Mouse (Mus musculus): ENCODE data around the gene Clasp1. TPM values are rescaled to one million over a fixed set of nuclear protein-coding genes. Genes with fewer than 3 reads are reported as not detected.

Clasp1 gene
- polyA plus RNA-seq, 1 experiment from 2014 or later: 12.1 TPM

DNA sequence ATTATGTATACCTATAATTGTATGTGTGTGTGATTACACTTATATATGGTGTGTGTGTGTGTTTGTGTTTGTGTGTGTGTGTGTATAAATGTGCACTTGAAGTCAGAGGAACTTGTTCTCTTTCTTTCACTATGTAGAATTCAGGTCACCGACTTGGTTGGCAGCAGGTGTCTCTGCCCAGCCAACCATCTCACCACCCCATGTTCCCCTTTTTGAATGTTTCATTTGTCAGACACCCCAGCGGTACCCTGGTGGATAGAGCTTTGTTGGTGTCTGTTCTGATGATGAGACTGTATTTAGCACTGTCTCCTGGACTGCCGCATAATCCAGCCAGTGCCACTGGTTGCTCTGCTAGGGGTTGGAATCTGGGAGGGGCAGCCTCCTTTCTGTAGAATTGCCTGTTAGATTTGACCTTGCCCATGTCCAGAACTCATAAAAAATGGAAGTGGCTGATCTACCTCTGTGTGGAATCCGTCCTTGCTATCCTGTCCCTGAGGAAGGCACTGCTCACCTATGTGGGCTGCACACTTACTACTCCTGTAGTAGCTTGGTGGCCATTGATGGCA, 244.6 kb downstream of the Clasp1 start:
- peaks cover 6% of the 10 kb centered on the region; the same call in 1 of the 2 replicates for H3K27me3 ChIP-seq
- H3K4me3 ChIP-seq (replicated peaks): no peak overlapping the region
- no peak for DNase-seq
- no peak for ATAC-seq (ENCODE audit: low read depth)
- no peaks in the 10 kb centered on the region for H3K4me1 ChIP-seq (replicated peaks)
- no peak overlapping the region for H3K27ac ChIP-seq
- WGBS (ENCODE audit: insufficient replicate concordance): 58% methylated on average over 4 of the region's 4 CpGs
- H3K9me3 ChIP-seq (replicated peaks): no peaks in the 10 kb centered on the region
- no peak overlapping the region for H3K4me2 ChIP-seq
- H3K9ac ChIP-seq: no peak overlapping the region
- H3K36me3 ChIP-seq: no peaks in the 10 kb centered on the region

DNA sequence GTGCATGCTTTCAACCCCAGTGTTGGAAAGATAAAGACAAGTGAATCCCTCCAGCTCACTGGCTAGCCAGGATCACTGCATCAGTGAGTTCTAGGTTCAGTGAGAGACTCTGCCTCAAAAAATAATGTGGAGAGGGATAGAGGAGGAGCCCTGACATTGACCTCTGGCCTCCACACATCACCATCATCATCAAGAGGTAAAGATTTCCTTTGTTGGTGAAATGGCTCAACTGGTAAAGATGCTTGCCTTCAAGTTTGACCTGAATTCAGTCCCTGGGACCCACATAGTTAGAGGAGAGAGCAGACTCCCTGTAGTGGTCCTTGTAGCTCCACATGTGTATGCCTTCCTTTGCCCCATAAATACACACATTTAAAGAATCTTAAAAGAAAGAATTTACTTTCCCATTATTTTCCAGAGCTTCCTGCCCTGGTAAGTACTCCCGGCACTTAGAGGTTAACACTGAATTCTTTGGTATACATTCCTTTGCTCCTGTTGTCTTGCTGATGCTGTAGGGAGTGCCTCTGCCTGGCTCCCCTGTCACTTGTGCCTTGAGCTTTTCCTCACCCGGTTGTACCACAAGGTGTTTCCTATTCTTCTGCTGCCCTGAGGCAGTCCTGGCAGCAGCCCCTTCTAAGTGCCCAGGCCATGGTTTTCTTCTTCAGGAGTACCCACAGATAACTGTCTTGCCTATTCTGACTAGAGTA, 253.6 kb downstream of the Clasp1 start:
- Histone ChIP-seq H3K36me3 (no peaks in the 10 kb centered on the region), H3K4me1 (replicated peaks) (no peaks in the 10 kb centered on the region), H3K4me2 (no peak overlapping the region), H3K4me3 (replicated peaks) (no peak overlapping the region), H3K27me3 (no peaks in the 10 kb centered on the region), H3K9ac (no peak overlapping the region), H3K27ac (no peak overlapping the region), H3K9me3 (replicated peaks) (no peaks in the 10 kb centered on the region)
- DNase-seq: no peak
- ATAC-seq (ENCODE audit: low read depth): no peak
- WGBS (ENCODE audit: insufficient replicate concordance): 57% methylated on average over 2 of the region's 2 CpGs

DNA sequence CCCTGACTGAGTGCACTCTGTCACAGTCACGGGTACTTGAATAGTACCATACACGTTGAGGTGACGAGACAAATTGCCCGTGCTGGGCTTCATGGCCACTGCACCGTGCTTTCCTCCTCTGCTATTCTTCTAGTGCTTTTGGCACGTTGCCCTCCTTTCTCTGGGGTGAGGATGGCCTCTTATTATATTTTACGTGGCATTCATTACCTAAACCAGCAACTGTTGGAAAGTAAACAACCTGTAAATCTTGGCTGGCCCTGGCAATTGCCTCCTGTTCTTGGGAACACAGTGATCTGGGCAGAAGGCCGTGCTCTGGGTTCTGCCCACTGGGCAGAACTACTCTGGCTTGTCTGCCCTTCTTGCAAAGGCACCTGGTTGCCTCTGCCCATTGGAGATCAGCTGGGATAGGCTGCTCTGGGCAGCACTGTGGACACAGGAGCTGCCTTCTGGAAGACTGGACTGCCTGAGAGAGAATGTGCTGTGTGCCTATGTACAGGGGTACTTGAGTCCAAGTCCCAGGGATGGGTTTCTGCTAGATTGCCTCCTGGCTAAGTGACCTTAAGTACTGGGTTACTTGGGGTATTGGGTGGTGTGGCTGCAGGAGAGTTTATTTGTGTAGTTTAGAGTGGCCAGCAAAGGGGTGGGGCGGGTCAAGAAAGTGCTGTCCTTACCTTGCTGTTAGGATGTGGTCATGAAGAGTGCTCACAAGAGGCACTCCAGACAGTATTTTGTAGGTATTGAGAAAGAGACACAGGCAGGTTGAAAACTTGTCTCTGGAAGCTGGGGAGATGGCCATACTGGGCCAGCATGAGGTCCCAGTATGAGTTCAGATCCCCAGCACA, 254.5 kb downstream of the Clasp1 start:
- Histone ChIP-seq H3K4me3 (replicated peaks) (no peak overlapping the region), H3K4me2 (no peak overlapping the region), H3K9ac (no peak overlapping the region), H3K9me3 (replicated peaks) (no peaks in the 10 kb centered on the region), H3K27me3 (no peaks in the 10 kb centered on the region), H3K4me1 (replicated peaks) (no peaks in the 10 kb centered on the region), H3K36me3 (no peaks in the 10 kb centered on the region), H3K27ac (no peak overlapping the region)
- DNase-seq (no peak), ATAC-seq (ENCODE audit: low read depth) (no peak)
- WGBS (ENCODE audit: insufficient replicate concordance): 54% methylated on average over 9 of the region's 9 CpGs

DNA sequence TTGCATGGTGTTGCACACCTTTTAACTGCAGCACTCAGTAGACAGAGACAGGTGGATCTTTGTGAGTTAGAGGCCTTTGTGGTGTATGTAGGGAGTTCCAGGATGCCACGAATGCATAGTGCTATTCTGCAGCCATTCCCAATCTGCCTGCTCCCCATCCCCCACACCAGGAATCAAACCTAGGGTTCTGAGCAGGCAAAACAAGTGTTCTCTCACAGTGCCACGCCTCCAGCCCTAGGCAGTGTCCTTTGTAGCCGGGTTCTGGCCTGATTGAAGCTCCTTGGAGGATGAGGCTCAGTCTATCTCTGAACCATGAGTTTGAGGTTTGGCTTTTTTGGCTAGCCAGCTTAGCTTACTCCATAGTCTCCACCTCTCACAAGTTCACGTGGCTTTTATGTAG, 256.8 kb downstream of the Clasp1 start:
- WGBS (ENCODE audit: insufficient replicate concordance): 37% methylated on average over 4 of the region's 4 CpGs
- H3K4me1 ChIP-seq (replicated peaks): no peaks in the 10 kb centered on the region; the same call in 1 of the 2 replicates
- no peak for DNase-seq
- no peak for ATAC-seq (ENCODE audit: low read depth)
- H3K27ac ChIP-seq: no peak overlapping the region
- no peaks in the 10 kb centered on the region for H3K9me3 ChIP-seq (replicated peaks)
- no peaks in the 10 kb centered on the region for H3K36me3 ChIP-seq
- H3K4me2 ChIP-seq: no peak overlapping the region
- no peak overlapping the region for H3K4me3 ChIP-seq (replicated peaks)
- no peaks in the 10 kb centered on the region for H3K27me3 ChIP-seq
- H3K9ac ChIP-seq: no peak overlapping the region

DNA sequence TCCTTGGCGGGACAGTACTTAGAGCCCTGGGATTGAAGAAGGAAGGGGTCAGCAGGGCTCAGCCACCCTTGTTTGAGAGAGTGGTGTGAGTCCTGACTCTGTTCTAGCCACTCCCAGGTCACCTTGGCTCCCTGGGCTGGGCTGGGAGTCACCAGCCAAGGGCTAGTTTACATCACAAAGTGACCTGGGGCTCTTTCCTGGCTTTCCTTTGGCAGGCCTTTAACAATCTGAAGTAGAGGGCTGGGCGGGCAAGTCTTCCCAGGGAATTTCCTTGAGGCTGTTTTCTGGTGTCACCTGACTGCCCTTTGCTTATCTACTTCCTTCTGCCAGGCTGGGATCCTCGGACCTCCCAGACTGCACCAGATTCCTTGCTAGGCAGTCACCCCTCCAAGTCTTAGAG, 259.2 kb downstream of the Clasp1 start:
- no peaks in the 10 kb centered on the region for H3K9me3 ChIP-seq (replicated peaks)
- no peaks in the 10 kb centered on the region for H3K27me3 ChIP-seq
- no peak overlapping the region for H3K4me2 ChIP-seq
- 20% methylated on average over 3 of the region's 3 CpGs for WGBS (ENCODE audit: insufficient replicate concordance)
- no peak for ATAC-seq (ENCODE audit: low read depth)
- H3K4me3 ChIP-seq (replicated peaks): no peak overlapping the region
- H3K27ac ChIP-seq: no peak overlapping the region
- no peaks in the 10 kb centered on the region for H3K36me3 ChIP-seq
- no peak for DNase-seq
- H3K9ac ChIP-seq: no peak overlapping the region
- H3K4me1 ChIP-seq (replicated peaks): no peaks in the 10 kb centered on the region; the same call in 1 of the 2 replicates

DNA sequence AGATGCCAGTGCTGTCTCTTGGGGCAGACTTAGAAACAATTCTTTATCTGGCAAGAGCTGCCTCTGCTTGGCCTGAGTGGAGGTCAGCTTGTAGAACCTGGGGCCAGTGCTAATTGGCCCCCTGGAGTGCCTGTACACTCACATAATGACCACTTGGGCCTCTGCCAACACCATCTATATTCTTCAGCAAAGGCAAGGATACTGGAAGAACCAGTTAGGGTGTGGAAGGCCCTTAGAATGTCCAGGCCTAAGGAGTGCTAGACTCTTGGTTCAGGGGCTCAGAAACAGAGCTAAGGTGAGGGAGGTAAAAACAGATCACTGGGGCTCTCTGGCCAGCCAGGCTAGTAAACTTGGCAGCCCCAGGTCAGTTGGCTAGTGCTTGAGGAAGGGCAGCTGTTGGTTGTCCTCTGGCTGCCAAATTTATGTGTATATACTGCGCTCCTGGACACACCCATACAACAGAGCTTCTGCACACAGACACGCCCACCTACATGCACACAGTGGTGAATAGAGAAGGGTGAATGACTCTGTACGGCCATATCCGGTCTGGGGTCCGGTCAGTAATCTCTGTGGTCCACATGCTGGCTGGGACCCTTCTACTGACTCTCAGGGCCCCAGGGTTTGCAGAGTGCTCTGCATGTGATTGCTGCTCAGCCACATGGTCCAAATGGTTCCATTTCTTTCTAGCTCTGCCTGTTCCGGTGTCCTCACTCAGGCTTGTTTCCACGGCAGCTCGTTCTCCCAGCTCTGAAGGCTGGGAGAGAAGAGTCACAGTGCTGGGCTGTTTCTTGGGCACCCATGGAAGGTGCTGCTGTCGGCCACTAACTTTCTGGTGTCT, 261.3 kb downstream of the Clasp1 start:
- H3K9ac ChIP-seq: no peak overlapping the region
- no peaks in the 10 kb centered on the region for H3K36me3 ChIP-seq
- H3K27me3 ChIP-seq: no peaks in the 10 kb centered on the region
- H3K4me2 ChIP-seq: no peak overlapping the region
- H3K4me3 ChIP-seq (replicated peaks): no peak overlapping the region
- no peaks in the 10 kb centered on the region; the same call in 1 of the 2 replicates for H3K4me1 ChIP-seq (replicated peaks)
- no peaks in the 10 kb centered on the region for H3K9me3 ChIP-seq (replicated peaks)
- ATAC-seq (ENCODE audit: low read depth) (no peak), DNase-seq (no peak)
- no peak overlapping the region for H3K27ac ChIP-seq
- WGBS (ENCODE audit: insufficient replicate concordance): 58% methylated on average over 9 of the region's 9 CpGs

DNA sequence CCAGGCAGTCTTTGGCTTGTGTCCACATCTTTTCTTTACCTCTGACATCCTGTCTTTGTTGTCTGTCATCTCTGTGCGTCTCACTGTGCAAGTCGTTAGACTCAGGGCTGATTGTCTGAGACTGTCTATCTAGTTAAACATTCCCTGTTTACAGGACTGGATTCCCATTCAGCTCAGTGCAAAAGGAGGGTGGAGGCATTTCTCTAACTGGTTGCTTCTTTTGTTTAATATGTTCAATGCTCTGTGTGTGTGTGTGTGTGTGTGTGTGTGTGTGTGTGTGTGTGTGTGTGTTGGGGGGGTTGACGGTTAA, 261.9 kb downstream of the Clasp1 start:
- Histone ChIP-seq H3K4me1 (replicated peaks) (no peaks in the 10 kb centered on the region; the same call in 1 of the 2 replicates), H3K36me3 (no peaks in the 10 kb centered on the region), H3K9me3 (replicated peaks) (no peaks in the 10 kb centered on the region), H3K4me3 (replicated peaks) (no peak overlapping the region), H3K27ac (no peak overlapping the region), H3K9ac (no peak overlapping the region), H3K27me3 (no peaks in the 10 kb centered on the region), H3K4me2 (no peak overlapping the region)
- 54% methylated on average over 3 of the region's 3 CpGs for WGBS (ENCODE audit: insufficient replicate concordance)
- no peak for ATAC-seq (ENCODE audit: low read depth)
- DNase-seq: no peak

DNA sequence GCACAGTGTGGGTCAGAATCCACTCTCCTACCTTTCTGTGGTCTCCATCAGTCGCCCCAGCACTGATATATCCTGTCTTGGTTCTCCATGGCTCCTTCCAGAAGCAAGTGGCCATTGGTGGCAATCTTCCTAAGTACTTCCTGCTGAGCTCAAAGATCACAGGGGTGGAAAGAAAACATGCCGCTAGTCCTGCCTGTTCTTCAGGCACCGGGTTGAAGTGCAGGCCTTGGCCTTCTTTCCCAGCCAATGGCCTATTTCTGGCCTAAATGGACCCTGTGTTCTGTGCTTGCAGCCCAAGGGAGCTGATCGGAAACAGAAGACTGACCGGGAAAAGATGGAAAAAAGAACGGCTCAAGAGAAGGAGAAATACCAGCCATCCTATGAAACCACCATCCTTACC, 269.9 kb downstream of the Clasp1 start:
- Histone ChIP-seq H3K9ac (no peak overlapping the region), H3K4me1 (replicated peaks) (peaks cover 5% of the 10 kb centered on the region), H3K27ac (no peak overlapping the region), H3K9me3 (replicated peaks) (no peaks in the 10 kb centered on the region), H3K27me3 (no peaks in the 10 kb centered on the region), H3K4me2 (no peak overlapping the region), H3K4me3 (replicated peaks) (no peak overlapping the region), H3K36me3 (no peaks in the 10 kb centered on the region)
- WGBS (ENCODE audit: insufficient replicate concordance): 61% methylated on average over 6 of the region's 6 CpGs
- ATAC-seq (ENCODE audit: low read depth): no peak
- DNase-seq: no peak

DNA sequence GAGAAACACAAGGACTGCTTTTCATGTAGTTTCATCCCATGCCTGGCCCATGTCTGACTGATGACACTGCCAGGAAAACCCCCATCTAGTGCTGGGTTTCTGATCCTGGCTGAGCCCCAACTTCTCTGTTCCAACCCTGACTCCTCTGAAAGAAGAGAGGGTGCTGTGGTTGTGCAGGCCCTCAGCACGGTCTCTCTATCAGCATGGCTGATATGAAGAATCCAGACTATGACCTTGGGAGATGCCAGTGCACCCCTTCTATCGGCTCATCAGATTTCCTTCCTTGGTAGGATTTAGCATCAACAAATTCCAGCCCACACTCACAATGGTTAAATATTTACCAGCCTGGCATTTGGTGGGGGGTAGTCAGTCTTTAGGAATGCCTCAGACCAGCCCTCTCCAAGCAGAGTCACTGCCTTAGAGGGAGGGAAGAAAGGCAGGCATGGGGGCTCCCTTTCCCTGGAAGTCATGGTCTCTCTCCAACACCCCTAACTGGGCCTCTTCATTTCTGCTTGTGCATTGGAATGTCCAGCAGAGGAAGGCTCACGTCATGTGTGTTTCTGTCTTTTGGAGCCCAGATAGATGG, 272.1 kb downstream of the Clasp1 start:
- DNase-seq (no peak), ATAC-seq (ENCODE audit: low read depth) (no peak)
- 51% methylated on average over 3 of the region's 3 CpGs for WGBS (ENCODE audit: insufficient replicate concordance)

More for the DNA sequence above, 272.1 kb downstream of the Clasp1 start:
- Histone ChIP-seq H3K4me3 (replicated peaks) (no peak overlapping the region), H3K36me3 (no peaks in the 10 kb centered on the region), H3K4me2 (no peak overlapping the region), H3K27ac (no peak overlapping the region), H3K9ac (no peak overlapping the region), H3K4me1 (replicated peaks) (peaks cover 5% of the 10 kb centered on the region), H3K27me3 (no peaks in the 10 kb centered on the region), H3K9me3 (replicated peaks) (no peaks in the 10 kb centered on the region)

Data from liver, embryonic 13.5 days (tissue).